Mouse (Mus musculus) liver, postnatal 0 days (tissue): Measurements from ENCODE around the gene Kcnn3.

ENCODE experiments used
- CTCF ChIP-seq: sonication (generic); IDR thresholded peaks from 2 replicates; pipeline ENCODE4 v1.5.1; 2016; ENCODE audit warnings: antibody characterized with exemption, low read depth
- EP300 ChIP-seq: IDR thresholded peaks from 2 replicates; pipeline ENCODE4 v1.6.1; 2016; ENCODE audit warnings: antibody characterized with exemption, low read depth, mild to moderate bottlenecking

GRCm38 (mm10) chr3:89492701-89493151, 27.2 kb upstream of the Kcnn3 start:
- TF ChIP-seq CTCF (no peak), EP300 (no peak)
